Mouse (Mus musculus) kidney, adult 18-20 months (tissue): ENCODE measurements around the gene Tubg2.

Experiments
- DNase-seq: peaks from one replicate; pipeline ENCODE4 v3.0.0; 2021

Tubg2 gene

GRCm38 (mm10) chr11:101200986-101201385 is 45.3 kb downstream of the Tubg2 start:
- no peak for DNase-seq
